In the genomic region with DNA sequence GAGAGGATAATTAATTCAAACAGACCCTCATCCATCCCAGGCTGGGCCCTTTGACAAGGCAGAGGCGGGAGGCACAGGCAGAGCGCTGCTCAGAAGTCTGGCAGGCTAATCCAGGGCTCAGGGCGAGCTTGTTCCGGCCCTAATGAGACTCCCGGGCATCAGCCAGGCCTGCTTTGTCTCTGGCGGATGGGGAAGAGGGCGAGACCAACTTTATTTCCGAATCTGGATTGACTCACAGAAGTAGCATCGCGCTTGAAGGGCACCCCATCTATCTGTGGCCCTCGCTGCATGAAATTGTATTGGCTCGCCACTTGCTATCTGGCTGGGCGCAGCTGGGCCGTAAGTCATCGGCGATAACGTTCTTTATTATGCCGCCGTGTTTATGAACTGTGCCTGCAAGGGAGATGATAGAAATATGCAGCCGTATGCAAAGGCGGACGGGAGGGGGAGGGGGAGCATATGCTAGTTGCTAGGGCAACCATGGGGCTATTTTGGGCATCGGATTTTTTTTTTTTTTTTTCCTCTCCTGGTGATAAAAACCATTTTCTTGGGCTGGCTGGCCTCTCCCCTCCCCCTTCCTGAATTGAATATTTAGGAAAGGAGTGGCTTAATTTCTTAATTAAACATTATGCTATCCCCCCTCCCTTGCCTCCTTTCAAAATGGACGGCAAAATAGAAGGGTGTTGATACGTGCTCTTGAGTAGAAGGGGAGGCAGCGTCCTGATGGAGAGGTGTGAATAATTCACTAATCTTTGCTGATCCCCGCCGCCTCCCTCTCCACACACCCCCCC, we compare ENCODE assay signal across 8 mouse cellular contexts.
DNase-seq lines count a peak whose midpoint lies in the region; ATAC-seq and TF ChIP-seq lines count a peak whose summit lies in the region.

No protein-coding gene starts in this region.

- WGBS in cerebellum, adult 2 months = 3% methylated on average over 28 of the region's 28 CpGs
- WGBS in hindbrain, embryonic 15.5 days = under 1% methylated on average over 28 of the region's 28 CpGs

- H3K4me3 ChIP-seq in cerebellum, adult 2 months (replicated peaks; ENCODE audit: insufficient read depth, low read depth, low read length) = peak overlapping the region; percentile 45
- peak overlapping the region; percentile 26 for H3K4me3 ChIP-seq in hindbrain, embryonic 15.5 days
- peak overlapping the region; percentile 45 for H3K4me3 ChIP-seq in left cerebral cortex, adult 2 months

- peak overlapping the region; percentile 21; the same call in 1 of the 2 replicates for H3K27ac ChIP-seq in cerebellum, adult 2 months (ENCODE audit: insufficient read depth, low read length)
- peak overlapping the region; percentile 92 for H3K27ac ChIP-seq in hindbrain, embryonic 15.5 days (replicated peaks)
- peak overlapping the region; percentile 93 for H3K27ac ChIP-seq in left cerebral cortex, adult 2 months

- TF ChIP-seq CTCF in cerebellum, adult 2 months (IDR thresholded peaks at IDR 0.05; ENCODE audit: borderline replicate concordance, insufficient read depth, low read depth, low read length) = no peak
- no peak for TF ChIP-seq CTCF in left cerebral cortex, adult 2 months (IDR thresholded peaks at IDR 0.05)

- no peaks in the 10 kb centered on the region for H3K36me3 ChIP-seq in hindbrain, embryonic 15.5 days

- intact Hi-C loops in left cerebral cortex, adult 2 months (cut with DNase I) = loop anchor here (5.0 kb wide), 2 partner anchors 74 to 114 kb away; a partner anchor contains a TSS

- peak overlapping the region; percentile 57 for H3K4me2 ChIP-seq in hindbrain, embryonic 15.5 days

- DNase-seq in Muller cell, postnatal 12 days (ENCODE audit: inconsistent ontology term) = peak; percentile 70
- peak; percentile 66 to 69 for DNase-seq in cerebellum, adult 2 months
- DNase-seq in forelimb bud, embryonic 11.5 days (ENCODE audit: low read depth, low spot score) = peak; percentile 75
- peak; percentile 76 to 80 for DNase-seq in left cerebral cortex, adult 2 months (ENCODE audit: extremely low spot score in 1 of 2, low spot score in 2 of 2)
- peak; percentile 62 for DNase-seq in lung, postnatal 36 days
- DNase-seq in right cerebral cortex, postnatal 14 days = peak; percentile 90
- DNase-seq in T-cell, adult 2 months (ENCODE audit: low spot score) = no peak

- peak; percentile 73 for ATAC-seq in hindbrain, embryonic 15.5 days (ENCODE audit: low FRiP score, low read depth)

- H3K9ac ChIP-seq in hindbrain, embryonic 15.5 days = peak overlapping the region; percentile 39

- no peak for TF ChIP-seq POLR2A in cerebellum, adult 2 months (IDR thresholded peaks at IDR 0.05; ENCODE audit: borderline replicate concordance, insufficient read depth, low read length)

- peaks cover 18% of the 10 kb centered on the region for H3K4me1 ChIP-seq in cerebellum, adult 2 months (ENCODE audit: control insufficient read depth, insufficient read depth, low read length)
- H3K4me1 ChIP-seq in hindbrain, embryonic 15.5 days (replicated peaks) = peaks cover 54% of the 10 kb centered on the region

- no peaks in the 10 kb centered on the region for H3K9me3 ChIP-seq in hindbrain, embryonic 15.5 days

- no peaks in the 10 kb centered on the region for H3K27me3 ChIP-seq in cerebellum, adult 2 months (ENCODE audit: control insufficient read depth, insufficient read depth, low read length)
- no peaks in the 10 kb centered on the region for H3K27me3 ChIP-seq in hindbrain, embryonic 15.5 days

Comparison
In these comparisons a context has a peak if more than half of its experiments do, and no peak if none do; other contexts are left out.
1. H3K27ac ChIP-seq: peak in every context shown above with its lines; median percentile 93 in left cerebral cortex, adult 2 months; 92 in hindbrain, embryonic 15.5 days; 21 in cerebellum, adult 2 months.